Mouse (Mus musculus): ENCODE measurements around the gene Grid1. TPM values are rescaled to one million over a fixed set of nuclear protein-coding genes. Genes with fewer than 3 reads are reported as not detected.

Gene Grid1
- polyA plus RNA-seq, 1 experiment, result 1.3 TPM

DNA sequence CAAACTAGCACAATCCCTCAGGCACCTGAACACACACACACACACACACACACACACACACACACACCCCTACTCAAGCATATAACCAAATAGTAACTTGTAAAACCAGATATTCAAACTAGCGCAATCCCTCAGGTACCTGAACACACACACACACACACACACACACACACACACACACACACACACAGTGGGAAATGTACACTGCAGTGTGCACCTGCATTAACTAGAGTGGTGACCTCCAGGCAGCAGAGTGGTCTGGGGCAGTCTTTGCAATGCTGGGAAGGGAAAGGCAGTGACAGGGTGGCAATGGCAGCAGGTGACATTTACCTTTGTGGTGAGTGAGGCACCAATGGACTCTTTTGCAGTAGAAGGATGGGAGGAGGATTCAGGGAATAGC, 212.4 kb downstream of the Grid1 start:
- no peaks in the 10 kb centered on the region for H3K36me3 ChIP-seq (ENCODE audit: control insufficient read depth, insufficient read depth, low read length)
- no peaks in the 10 kb centered on the region for H3K27me3 ChIP-seq (replicated peaks; ENCODE audit: control insufficient read depth, insufficient read depth, low read length)
- WGBS, result 68% methylated on average over 1 of the region's 1 CpGs
- no peak for DNase-seq
- H3K27ac ChIP-seq (ENCODE audit: insufficient read depth, low read depth, low read length), result no peak overlapping the region
- no peak overlapping the region for H3K4me3 ChIP-seq (ENCODE audit: insufficient read depth, low read depth, low read length)
- no peaks in the 10 kb centered on the region for H3K4me1 ChIP-seq (ENCODE audit: control insufficient read depth, insufficient read depth, low read length)
- TF ChIP-seq POLR2A (IDR thresholded peaks at IDR 0.05; ENCODE audit: low read depth, low read length), result no peak
- no peak for TF ChIP-seq CTCF (conservative IDR thresholded peaks at IDR 0.05; ENCODE audit: insufficient read depth, insufficient read length, low read depth, low read length)

- Histone ChIP-seq H3K36me3 (ENCODE audit: control insufficient read depth, insufficient read depth, low read length) (no peaks in the 10 kb centered on the region), H3K27ac (ENCODE audit: insufficient read depth, low read depth, low read length) (no peak overlapping the region), H3K4me1 (ENCODE audit: control insufficient read depth, insufficient read depth, low read length) (no peaks in the 10 kb centered on the region), H3K4me3 (ENCODE audit: insufficient read depth, low read depth, low read length) (no peak overlapping the region), H3K27me3 (replicated peaks; ENCODE audit: control insufficient read depth, insufficient read depth, low read length) (no peaks in the 10 kb centered on the region)
- DNase-seq, result no peak
- TF ChIP-seq POLR2A (IDR thresholded peaks at IDR 0.05; ENCODE audit: low read depth, low read length) (no peak), CTCF (conservative IDR thresholded peaks at IDR 0.05; ENCODE audit: insufficient read depth, insufficient read length, low read depth, low read length) (no peak)
- 49% methylated on average over 5 of the region's 5 CpGs for WGBS
Measured at GRCm38 (mm10) chr14:35044268-35044667, 224.4 kb downstream of the Grid1 start.

GRCm38 (mm10) chr14:35044918-35045698, 225.2 kb downstream of the Grid1 start:
- no peaks in the 10 kb centered on the region for H3K4me1 ChIP-seq (ENCODE audit: control insufficient read depth, insufficient read depth, low read length)
- no peak overlapping the region for H3K4me3 ChIP-seq (ENCODE audit: insufficient read depth, low read depth, low read length)
- H3K27me3 ChIP-seq (replicated peaks; ENCODE audit: control insufficient read depth, insufficient read depth, low read length), result no peaks in the 10 kb centered on the region
- TF ChIP-seq POLR2A (IDR thresholded peaks at IDR 0.05; ENCODE audit: low read depth, low read length) (no peak), CTCF (conservative IDR thresholded peaks at IDR 0.05; ENCODE audit: insufficient read depth, insufficient read length, low read depth, low read length) (no peak)
- no peak overlapping the region for H3K27ac ChIP-seq (ENCODE audit: insufficient read depth, low read depth, low read length)
- DNase-seq, result no peak
- no peaks in the 10 kb centered on the region for H3K36me3 ChIP-seq (ENCODE audit: control insufficient read depth, insufficient read depth, low read length)
- WGBS, result 90% methylated on average over 10 of the region's 10 CpGs

DNA sequence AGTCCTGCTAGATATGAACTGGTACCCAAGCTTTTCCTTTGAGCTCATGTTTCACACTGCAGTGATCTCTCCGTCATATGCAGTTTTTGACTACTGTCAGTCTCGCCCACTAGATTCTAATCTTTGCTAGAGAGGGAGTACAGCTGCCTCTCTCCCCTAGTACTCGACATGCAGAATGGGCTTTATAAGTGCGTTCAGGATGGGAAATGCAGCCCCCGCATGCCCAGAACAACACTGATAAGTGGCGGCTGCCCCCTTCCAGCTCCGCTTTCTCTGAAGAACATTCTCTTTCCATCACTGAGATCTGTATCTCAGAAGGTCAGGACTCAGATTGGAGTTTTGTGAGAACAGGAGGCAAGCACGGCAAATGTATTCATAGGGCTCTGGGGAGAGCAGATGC, 229.3 kb downstream of the Grid1 start:
- TF ChIP-seq CTCF (conservative IDR thresholded peaks at IDR 0.05; ENCODE audit: insufficient read depth, insufficient read length, low read depth, low read length) (no peak), POLR2A (IDR thresholded peaks at IDR 0.05; ENCODE audit: low read depth, low read length) (no peak)
- Histone ChIP-seq H3K36me3 (ENCODE audit: control insufficient read depth, insufficient read depth, low read length) (no peaks in the 10 kb centered on the region), H3K27me3 (replicated peaks; ENCODE audit: control insufficient read depth, insufficient read depth, low read length) (no peaks in the 10 kb centered on the region), H3K4me1 (ENCODE audit: control insufficient read depth, insufficient read depth, low read length) (no peaks in the 10 kb centered on the region), H3K4me3 (ENCODE audit: insufficient read depth, low read depth, low read length) (no peak overlapping the region), H3K27ac (ENCODE audit: insufficient read depth, low read depth, low read length) (no peak overlapping the region)
- DNase-seq, result no peak
- 70% methylated on average over 8 of the region's 8 CpGs for WGBS

- no peaks in the 10 kb centered on the region for H3K27me3 ChIP-seq (replicated peaks; ENCODE audit: control insufficient read depth, insufficient read depth, low read length)
- TF ChIP-seq CTCF (conservative IDR thresholded peaks at IDR 0.05; ENCODE audit: insufficient read depth, insufficient read length, low read depth, low read length) (no peak), POLR2A (IDR thresholded peaks at IDR 0.05; ENCODE audit: low read depth, low read length) (no peak)
- H3K27ac ChIP-seq (ENCODE audit: insufficient read depth, low read depth, low read length), result no peak overlapping the region
- no peak for DNase-seq
- H3K36me3 ChIP-seq (ENCODE audit: control insufficient read depth, insufficient read depth, low read length), result no peaks in the 10 kb centered on the region
- no peaks in the 10 kb centered on the region for H3K4me1 ChIP-seq (ENCODE audit: control insufficient read depth, insufficient read depth, low read length)
- 71% methylated on average over 3 of the region's 3 CpGs for WGBS
- H3K4me3 ChIP-seq (ENCODE audit: insufficient read depth, low read depth, low read length), result no peak overlapping the region
Measured at GRCm38 (mm10) chr14:35054139-35054538, 234.2 kb downstream of the Grid1 start.

- Histone ChIP-seq H3K27me3 (replicated peaks; ENCODE audit: control insufficient read depth, insufficient read depth, low read length) (no peaks in the 10 kb centered on the region), H3K4me1 (ENCODE audit: control insufficient read depth, insufficient read depth, low read length) (no peaks in the 10 kb centered on the region), H3K36me3 (ENCODE audit: control insufficient read depth, insufficient read depth, low read length) (no peaks in the 10 kb centered on the region), H3K4me3 (ENCODE audit: insufficient read depth, low read depth, low read length) (no peak overlapping the region), H3K27ac (ENCODE audit: insufficient read depth, low read depth, low read length) (no peak overlapping the region)
- TF ChIP-seq POLR2A (IDR thresholded peaks at IDR 0.05; ENCODE audit: low read depth, low read length) (no peak), CTCF (conservative IDR thresholded peaks at IDR 0.05; ENCODE audit: insufficient read depth, insufficient read length, low read depth, low read length) (no peak)
- DNase-seq, result no peak
- 70% methylated on average over 6 of the region's 6 CpGs for WGBS
Measured at GRCm38 (mm10) chr14:35074636-35075035, 254.7 kb downstream of the Grid1 start.

DNA sequence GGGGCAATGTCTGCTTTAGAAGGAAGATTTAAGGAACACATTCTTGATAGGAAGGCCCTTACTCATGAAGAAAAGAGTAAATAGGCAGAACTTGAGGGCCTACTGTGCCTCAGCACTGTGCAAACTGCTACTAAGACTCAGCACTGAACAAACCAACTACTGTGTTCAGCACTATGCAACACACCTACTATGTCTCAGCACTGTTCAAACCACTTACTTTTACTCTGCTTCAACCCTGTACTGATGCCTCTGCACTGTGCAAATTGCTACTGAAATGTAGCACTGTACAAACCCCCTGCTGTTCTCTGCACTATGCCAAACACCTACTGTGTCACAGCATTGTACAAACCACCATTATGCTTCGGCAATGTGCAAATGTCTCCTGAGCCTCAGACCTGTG, 260.0 kb downstream of the Grid1 start:
- WGBS, result 85% methylated on average over 1 of the region's 1 CpGs
- Histone ChIP-seq H3K4me1 (ENCODE audit: control insufficient read depth, insufficient read depth, low read length) (no peaks in the 10 kb centered on the region), H3K4me3 (ENCODE audit: insufficient read depth, low read depth, low read length) (no peak overlapping the region), H3K27ac (ENCODE audit: insufficient read depth, low read depth, low read length) (no peak overlapping the region), H3K27me3 (replicated peaks; ENCODE audit: control insufficient read depth, insufficient read depth, low read length) (no peaks in the 10 kb centered on the region), H3K36me3 (ENCODE audit: control insufficient read depth, insufficient read depth, low read length) (no peaks in the 10 kb centered on the region)
- DNase-seq, result no peak
- no peak for TF ChIP-seq CTCF (conservative IDR thresholded peaks at IDR 0.05; ENCODE audit: insufficient read depth, insufficient read length, low read depth, low read length)
- TF ChIP-seq POLR2A (IDR thresholded peaks at IDR 0.05; ENCODE audit: low read depth, low read length), result no peak

All from kidney, adult 2 months (tissue).